Mouse (Mus musculus): ENCODE results near the gene Mmp12.
A peak's percentile ranks its signal among the peaks of the same experiment; 100 is the strongest.
"Not testable (repeated sequence)": the region's sequence is repeated elsewhere in the genome, so short reads cannot be mapped to it uniquely, and the experiment has no call there.

Gene Mmp12

GRCm38 (mm10) chr9:7344107-7344506, at the start of gene Mmp12:
Gene Mmp12 (plus strand): TSS chr9:7344381.
- no peak for DNase-seq (ENCODE audit: low spot score in 2 of 2)

GRCm38 (mm10) chr9:7331847-7332246, 12.3 kb upstream of the Mmp12 start:
- DNase-seq (ENCODE audit: low spot score in 2 of 2) = no peak

GRCm38 (mm10) chr9:7335766-7336680, 8.2 kb upstream of the Mmp12 start:
- no peak for DNase-seq (ENCODE audit: low spot score in 2 of 2)

- DNase-seq (ENCODE audit: low spot score in 2 of 2) = no peak
Observed at GRCm38 (mm10) chr9:7336740-7337483, 7.3 kb upstream of the Mmp12 start.

GRCm38 (mm10) chr9:7345513-7345912, 1.3 kb downstream of the Mmp12 start:
- no peak for DNase-seq (ENCODE audit: low spot score in 2 of 2)

- DNase-seq (ENCODE audit: low spot score in 2 of 2) = peak in 1 of 2 experiments; percentile 20
Observed at GRCm38 (mm10) chr9:7354535-7354934, 10.4 kb downstream of the Mmp12 start.

- no peak for DNase-seq (ENCODE audit: low spot score in 2 of 2)
Observed at GRCm38 (mm10) chr9:7387947-7388346, 43.8 kb downstream of the Mmp12 start, which contains the start of gene Mmp1b. Gene Mmp1b (minus strand): TSS chr9:7388047.

- DNase-seq (ENCODE audit: low spot score in 2 of 2) = not testable (repeated sequence)
Observed at GRCm38 (mm10) chr9:7396556-7396955, 52.4 kb downstream of the Mmp12 start.
